Mouse (Mus musculus) megakaryocyte, adult 5-6 weeks (primary cell): ENCODE measurements at regions not wholly inside any gene's neighbourhood (a gene's known extent, or its start where the extent isn't known, plus 50 kb on each side); places are given as distances from the start of the nearest gene placed in this dataset.

ENCODE experiments used
- ATAC-seq: 2 replicates; pipeline ENCODE4 v1.8.0; 2016; ENCODE audit warnings: mild to moderate bottlenecking, inconsistent platforms; ENCODE audit not compliant: poor library complexity, severe bottlenecking

GRCm38 (mm10) chr5:73796201-73796600 is 145.0 kb downstream of the Spata18 start:
- no peak for ATAC-seq

GRCm38 (mm10) chr5:73797980-73798379 is 146.8 kb downstream of the Spata18 start:
- no peak for ATAC-seq

- no peak for ATAC-seq
These were observed 152.3 kb downstream of the Spata18 start for GRCm38 (mm10) chr5:73803431-73803830.

GRCm38 (mm10) chr5:73804556-73805230 is 153.5 kb downstream of the Spata18 start:
- ATAC-seq, result no peak

- no peak for ATAC-seq
These were observed 159.5 kb downstream of the Spata18 start for GRCm38 (mm10) chr5:73810660-73811059.

- no peak for ATAC-seq
These were observed 159.9 kb downstream of the Spata18 start for GRCm38 (mm10) chr5:73811094-73811521.

GRCm38 (mm10) chr5:73815752-73816151 is 164.6 kb downstream of the Spata18 start:
- no peak for ATAC-seq

GRCm38 (mm10) chr5:73817180-73817579 is 166.0 kb downstream of the Spata18 start:
- ATAC-seq, result no peak

GRCm38 (mm10) chr5:73821956-73822545 is 170.9 kb downstream of the Spata18 start:
- ATAC-seq, result no peak

GRCm38 (mm10) chr5:73823421-73823820 is 172.2 kb downstream of the Spata18 start:
- ATAC-seq, result no peak

- no peak for ATAC-seq
These were observed 175.8 kb downstream of the Spata18 start for GRCm38 (mm10) chr5:73826941-73827340.

- ATAC-seq, result no peak
These were observed 182.5 kb downstream of the Spata18 start for GRCm38 (mm10) chr5:73833721-73834120.

GRCm38 (mm10) chr5:73843776-73844175 is 192.6 kb downstream of the Spata18 start:
- no peak for ATAC-seq

GRCm38 (mm10) chr5:73846096-73846782 is 195.1 kb downstream of the Spata18 start:
- no peak for ATAC-seq

- ATAC-seq, result no peak
These were observed 195.6 kb downstream of the Spata18 start for GRCm38 (mm10) chr5:73846783-73847151.

- ATAC-seq, result no peak
These were observed 200.3 kb downstream of the Spata18 start for GRCm38 (mm10) chr5:73851501-73851900.

- peak; percentile 64 for ATAC-seq
These were observed 203.0 kb downstream of the Spata18 start for GRCm38 (mm10) chr5:73854025-73854773.

- no peak for ATAC-seq
These were observed 203.7 kb downstream of the Spata18 start for GRCm38 (mm10) chr5:73854774-73855371.

GRCm38 (mm10) chr5:73859320-73859719 is 208.1 kb downstream of the Spata18 start:
- no peak for ATAC-seq

- peak; percentile 86 for ATAC-seq
These were observed 204.0 kb downstream of the Usp46 start for GRCm38 (mm10) chr5:73864138-73864761.
